Mouse (Mus musculus) lung, embryonic 15.5 days (tissue): Measurements from ENCODE around the gene Veph1. TPM values are rescaled to one million over a fixed set of nuclear protein-coding genes. Genes with fewer than 3 reads are reported as not detected.

Experiments used
- polyA plus RNA-seq: library from polyadenylated mRNA; unstranded; fragments of >200 nt; fragmentation: Nextera tagmentation; extraction: Ambion mirVana; gene quantifications from 2 replicates; pipeline ENCODE4 v1.2.1, GENCODE M21; 2015

Gene Veph1
- polyA plus RNA-seq, 1 experiment from 2014 or later: 6.0 TPM

Other genes with a start within 250 kb of the Veph1 start
- gene Ptx3, start 76.9 kb downstream of the Veph1 start, polyA plus RNA-seq: 2.0 and 2.7 TPM in 2 replicates